Mouse (Mus musculus) thymus, postnatal 25 days (tissue): ENCODE results near the gene Ntf5.
"Not testable (repeated sequence)": the region's sequence is repeated elsewhere in the genome, so short reads cannot be mapped to it uniquely, and the experiment has no call there.

Source experiments
- DNase-seq: peaks from one replicate; pipeline ENCODE4 v3.0.0; 2022

Ntf5 gene

GRCm38 (mm10) chr7:45413113-45413863, at the start of gene Ntf5:
Gene Ntf5, plus strand, starts transcription at chr7:45413695.
- peak; percentile 29 for DNase-seq

- DNase-seq: no peak
Measured at GRCm38 (mm10) chr7:45363983-45364382, 49.5 kb upstream of the Ntf5 start.

DNA sequence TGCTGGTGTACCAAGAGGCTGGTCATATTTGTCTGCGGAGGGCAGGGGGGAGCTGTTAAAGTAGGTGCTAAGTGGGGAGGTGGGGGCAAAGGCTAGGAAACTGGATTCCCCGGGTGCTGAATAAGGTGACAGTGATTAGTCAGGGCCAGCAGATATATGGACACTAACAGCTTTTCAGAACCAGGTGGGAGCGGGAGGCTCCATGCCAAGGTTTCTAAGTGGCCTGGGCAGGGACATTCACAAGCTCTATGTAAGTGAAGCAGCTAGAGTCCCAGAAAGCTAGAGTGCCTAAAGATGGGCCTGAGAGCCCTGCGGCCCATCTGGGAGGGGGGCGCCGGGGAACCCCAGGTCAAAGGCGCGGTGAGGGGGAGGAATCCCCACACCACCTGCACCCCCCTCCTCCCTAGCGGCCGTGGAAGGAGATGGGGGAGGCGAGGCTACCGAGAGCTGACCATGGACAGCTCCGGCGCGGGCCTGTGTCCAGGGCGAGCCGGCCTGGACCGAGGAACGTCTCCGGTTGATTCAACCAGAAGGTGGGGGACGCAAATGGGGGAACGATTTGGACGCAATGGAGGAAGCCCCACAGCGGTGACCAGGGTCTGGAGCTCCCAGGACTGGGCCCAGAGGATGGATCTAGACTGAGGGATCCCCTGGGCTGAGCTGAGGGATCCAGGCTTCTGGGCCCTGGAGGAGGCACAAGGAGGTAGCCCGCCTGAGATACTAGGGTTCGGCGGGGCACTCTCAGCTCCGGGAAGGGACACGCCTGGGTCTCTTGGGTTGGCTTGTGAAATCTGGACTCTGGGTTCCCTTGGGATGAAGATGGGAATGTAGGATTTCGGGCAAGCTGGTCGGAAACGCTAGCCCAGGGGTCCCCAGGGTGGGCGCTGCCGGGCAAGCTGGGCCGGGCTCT, 47.5 kb upstream of the Ntf5 start:
- no peak for DNase-seq

- peak; percentile 11 for DNase-seq
Measured at GRCm38 (mm10) chr7:45366652-45367019, 46.9 kb upstream of the Ntf5 start, which contains the start of gene Ppfia3. Gene Ppfia3, minus strand, starts transcription at chr7:45367019.

DNA sequence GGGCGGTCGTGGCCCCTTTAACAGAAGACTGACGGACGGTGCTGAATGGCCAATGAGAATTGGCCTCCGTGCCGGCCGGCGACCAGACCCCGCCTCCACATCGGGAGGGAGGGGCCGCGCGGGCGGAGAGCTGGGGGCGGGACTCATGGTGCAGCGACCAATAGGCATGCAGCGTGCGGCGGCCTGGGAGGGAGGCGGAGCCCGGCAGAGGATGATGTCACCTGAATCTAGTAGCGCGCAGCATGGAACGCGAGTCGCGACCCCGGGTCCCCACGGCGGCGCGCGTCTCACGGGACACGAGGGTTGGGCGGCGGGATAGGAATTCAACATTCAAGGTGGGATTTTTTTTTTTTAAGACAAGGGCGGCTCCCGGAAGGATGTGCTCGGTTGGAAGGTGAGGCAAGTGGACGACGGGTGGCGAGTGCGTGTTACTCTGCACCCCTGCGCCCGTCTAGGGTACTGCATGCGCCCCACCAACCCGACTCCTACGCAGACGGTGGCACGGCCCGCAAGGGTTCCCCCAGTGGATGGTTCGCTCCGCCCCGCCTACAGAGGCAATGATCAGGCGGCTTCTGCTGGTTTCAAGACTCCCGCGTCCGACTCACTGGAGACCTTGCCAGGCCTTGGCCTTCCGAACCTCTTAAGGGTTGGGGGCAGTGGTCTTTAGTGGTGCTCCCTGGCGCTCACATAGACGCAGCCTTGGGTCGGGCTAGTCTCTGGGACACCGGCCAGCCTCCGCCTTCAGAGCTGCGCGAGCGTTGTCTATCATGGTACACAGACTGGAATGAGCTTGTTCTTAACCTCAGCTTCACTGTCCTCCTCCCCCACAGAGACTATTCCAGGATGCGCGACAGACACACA, 46.2 kb upstream of the Ntf5 start:
- DNase-seq: peak; percentile 98

DNA sequence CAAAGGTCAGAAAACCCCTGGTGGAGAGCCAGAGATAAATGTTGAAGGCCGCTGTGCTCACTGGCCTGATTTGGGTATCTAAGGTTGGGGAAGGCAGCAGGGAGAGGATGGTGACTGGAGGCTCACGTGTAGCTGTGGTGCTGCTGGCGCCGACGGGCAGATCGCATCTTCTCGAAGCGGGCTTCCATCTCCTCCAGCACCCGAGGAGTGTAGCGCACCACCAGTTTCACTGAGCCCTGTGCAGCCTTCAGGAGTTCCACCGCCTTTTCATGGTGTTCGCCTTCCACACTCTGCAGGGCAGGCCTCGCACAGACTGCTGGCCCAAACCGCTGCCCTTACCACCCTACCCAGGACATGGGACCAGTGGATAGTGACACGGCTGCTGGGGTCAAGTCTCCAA, 45.3 kb upstream of the Ntf5 start:
- DNase-seq: no peak

DNA sequence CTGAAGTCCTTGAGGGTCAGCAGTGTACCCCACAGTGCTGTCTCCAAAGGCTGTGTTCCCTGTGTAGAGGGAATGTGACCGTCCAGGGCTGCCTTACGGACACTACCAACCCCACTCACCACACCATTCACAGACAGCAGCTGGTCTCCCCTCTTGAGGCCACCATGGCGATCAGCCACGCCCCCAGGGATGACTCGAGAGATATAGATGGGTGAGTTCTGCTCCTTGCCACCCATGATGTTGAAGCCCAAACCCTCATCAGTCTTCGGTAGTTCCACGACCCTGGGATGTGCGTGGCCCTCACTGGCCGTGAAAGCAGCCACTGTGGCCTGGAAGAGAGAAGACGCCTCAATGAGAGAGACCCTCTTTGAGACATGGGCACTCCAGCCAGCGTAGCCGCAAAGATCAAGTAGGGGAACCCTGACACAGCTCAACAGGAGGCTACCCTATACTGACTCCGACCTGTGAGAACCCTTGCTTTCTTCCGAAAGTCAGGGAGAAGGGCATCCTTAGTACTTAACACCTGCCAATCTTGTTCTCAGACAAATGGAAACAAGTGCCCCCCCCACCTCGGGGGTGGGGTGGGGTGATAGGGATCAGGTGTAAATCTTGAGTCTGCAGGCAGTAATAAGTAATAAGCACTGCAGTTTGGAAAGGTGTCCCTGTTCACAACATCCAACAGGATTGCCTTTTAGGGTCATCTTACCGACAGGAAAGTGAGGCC, 44.3 kb upstream of the Ntf5 start:
- no peak for DNase-seq

DNA sequence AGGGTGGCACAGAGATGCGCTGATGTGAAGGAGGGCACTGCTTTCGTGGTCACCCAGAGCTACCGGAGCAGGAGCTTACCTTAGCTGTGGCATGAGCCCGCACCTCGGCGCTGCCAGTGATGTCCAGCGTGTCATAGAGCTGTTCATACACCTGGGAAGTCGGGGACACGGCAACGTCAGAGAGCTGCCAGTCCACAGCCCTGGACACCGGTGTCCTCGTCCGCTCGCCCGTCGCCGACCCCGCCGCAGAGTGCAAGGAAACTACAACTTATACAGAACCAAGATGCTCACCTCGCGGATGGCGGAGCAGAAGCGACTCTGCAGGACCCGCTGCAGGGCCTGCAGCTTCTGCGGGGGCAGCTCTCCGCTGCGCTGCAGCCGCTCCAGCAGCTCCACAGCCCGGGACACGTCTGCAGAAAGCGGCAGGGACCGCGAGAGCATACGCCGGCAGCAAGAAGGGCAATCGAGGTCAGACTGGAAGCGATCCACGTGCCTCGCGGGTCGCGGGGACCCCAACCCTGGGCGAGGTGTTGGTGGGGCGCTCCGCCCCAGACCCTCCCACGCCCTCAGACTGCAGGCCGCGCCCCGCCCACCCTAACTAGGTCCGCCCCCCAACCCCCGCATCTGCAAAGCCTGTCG, 43.5 kb upstream of the Ntf5 start:
- DNase-seq: no peak

DNA sequence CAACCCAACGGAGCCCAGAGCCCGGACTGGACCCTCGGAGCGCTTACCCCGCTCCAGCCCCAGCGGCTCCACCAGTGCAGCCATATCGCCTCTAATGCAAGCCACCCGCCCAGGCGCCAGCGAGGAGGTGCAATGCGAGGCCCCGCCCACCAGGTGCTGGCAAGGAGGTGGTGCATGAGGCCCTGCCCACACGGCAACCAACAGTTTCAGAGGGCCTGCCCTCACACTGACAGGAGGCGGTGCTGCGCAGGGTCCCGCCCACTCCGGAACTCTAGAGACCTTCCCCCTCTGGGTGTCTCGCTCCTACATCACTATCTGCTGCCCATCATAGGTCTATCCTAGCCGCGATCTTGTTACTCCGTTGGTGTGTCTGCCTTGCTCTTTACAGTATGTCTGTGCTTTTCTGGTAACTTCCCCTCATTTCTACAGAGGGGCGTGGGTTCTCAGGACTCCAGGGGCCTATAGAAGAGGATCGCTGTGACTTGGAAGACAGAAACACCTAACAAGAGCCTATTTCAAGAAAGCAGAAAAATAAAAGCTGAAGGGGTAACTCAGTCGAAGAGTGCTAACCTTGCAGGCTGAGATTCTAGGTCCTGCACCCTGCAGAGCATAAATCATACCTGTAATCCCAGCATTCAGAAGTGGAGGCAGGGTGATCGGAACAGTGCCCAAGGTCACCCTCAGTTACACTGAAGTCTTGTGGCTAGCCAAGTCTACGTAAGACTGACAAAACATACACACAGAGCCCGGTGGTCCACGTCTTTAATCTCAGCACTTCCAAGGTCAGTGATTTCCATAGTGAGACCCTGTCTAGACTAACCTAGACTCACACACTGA, 42.8 kb upstream of the Ntf5 start, which contains the start of gene Lin7b:
TSS of gene Lin7b (minus strand) at position 109 of the 837 bp plus-strand sequence.
- DNase-seq: peak; percentile 89

GRCm38 (mm10) chr7:45372371-45372770, 41.1 kb upstream of the Ntf5 start:
- DNase-seq: no peak

DNA sequence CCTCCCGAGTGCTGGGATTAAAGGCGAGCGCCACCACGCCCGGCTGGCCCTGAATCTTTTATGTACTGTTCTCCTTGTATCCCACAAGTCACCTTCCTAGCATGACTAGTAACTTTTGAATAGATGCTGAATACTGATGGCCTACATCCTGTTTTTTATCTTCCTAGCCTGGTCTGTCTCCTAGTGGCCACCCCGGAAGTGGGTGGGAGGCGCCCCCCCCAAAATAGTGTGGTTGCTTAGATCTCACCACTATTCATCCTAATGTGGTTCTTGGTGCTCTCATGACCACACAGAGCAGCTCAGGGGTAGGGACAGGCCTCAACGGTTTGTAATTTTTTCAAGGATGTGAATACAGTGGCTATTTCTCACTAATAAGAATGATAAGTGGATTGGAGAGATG, 38.9 kb upstream of the Ntf5 start:
- DNase-seq: no peak

DNA sequence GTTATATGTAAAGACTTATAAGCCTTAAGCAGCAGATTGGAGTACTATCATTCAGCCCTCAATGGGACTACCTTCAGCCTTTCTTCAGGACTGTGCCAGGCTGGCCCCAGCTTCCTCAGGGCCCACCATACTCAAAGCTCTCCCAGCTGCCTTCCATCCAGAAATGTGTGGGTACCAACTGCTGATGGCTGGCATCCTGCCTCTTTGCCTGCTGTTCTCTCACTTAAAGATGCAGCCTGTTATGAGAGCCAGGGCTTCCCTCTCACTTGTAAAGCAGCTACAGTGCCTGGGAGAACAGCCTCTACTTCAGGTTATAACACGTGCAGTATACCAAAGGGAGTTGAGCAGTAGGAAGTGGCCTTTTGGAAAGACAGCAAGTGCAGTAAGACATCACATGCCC, 37.4 kb upstream of the Ntf5 start:
- DNase-seq: no peak

- DNase-seq: no peak
Measured at GRCm38 (mm10) chr7:45386077-45386476, 27.4 kb upstream of the Ntf5 start.

DNA sequence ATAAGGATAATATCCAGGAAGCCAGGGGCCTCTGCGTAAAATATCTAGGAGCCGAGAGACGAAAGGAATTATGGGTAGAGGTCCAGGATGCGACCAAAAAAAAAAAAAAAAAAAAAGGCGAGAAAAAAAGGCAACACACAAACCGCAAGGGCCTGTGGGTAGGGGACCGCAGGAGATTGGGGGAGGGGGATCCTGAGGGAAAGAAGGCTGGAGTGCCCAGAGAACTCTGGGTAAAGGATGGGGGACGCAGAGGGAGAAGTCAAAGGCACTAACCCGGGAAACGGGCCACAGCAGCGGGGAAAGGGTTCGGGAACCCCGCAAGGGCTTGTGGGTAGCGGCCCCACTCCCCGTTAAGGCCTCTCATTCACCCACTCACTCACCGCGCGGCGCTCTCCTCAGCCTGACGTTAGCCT, 18.4 kb upstream of the Ntf5 start:
- DNase-seq: no peak

DNA sequence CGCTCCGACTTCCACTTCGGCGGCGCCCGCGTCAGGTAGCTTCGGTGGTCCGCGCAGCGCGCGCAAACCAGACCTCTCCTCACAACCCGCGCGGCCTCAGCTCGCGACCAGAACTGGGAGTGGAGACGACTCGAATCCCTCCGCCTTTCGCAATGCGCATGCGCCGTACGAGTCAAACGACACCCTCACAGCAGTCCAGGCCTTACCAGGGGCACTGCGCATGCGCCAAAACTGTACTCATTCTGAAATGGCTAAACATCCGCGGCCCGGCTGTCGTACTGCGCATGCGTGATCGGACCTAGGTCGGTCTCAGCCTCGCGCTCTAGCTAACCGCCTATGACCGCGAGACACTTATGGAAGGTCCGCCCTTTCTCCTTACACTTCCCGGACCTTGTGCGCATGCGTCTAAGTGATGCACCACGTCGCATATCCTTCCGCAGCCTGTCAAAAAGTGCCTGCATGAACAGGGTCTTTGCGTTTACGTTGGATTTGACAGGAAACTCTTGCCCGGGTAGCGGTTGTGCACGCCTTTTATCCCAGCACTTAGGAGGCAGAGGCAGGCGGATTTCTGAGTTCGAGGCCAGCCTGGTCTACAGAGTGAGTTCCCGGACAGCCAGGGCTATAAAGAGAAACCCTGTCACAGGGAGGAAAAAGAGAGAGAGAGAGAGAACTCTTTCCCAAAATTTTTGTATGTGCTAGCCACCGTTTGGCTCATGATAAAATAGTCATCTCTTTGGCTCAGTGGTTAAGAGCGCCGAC, 17.7 kb upstream of the Ntf5 start, which contains the start of gene Snrnp70:
TSS of gene Snrnp70 (minus strand) at position 165 of the 759 bp plus-strand sequence.
- DNase-seq: peak; percentile 100

DNA sequence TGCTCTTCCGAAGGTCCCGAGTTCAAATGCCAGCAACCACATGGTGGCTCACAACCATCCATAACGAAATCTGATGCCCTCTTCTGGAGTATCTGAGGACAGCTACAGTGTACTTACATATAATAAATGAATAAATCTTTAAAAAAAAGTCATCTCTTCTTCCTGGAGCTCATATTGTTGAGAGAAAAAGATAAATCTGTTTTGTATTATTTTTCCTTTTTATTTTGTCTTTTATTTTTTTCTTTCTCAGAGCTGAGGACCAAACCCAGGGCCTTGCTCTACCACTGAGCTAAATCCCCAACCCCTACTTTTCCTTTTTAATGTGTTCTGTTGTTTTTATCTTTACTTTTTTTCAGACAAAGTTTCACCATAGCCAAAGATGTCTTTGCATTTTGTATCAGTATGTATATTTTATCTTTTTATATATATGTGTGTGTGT, 17.1 kb upstream of the Ntf5 start:
- DNase-seq: not testable (repeated sequence)

DNA sequence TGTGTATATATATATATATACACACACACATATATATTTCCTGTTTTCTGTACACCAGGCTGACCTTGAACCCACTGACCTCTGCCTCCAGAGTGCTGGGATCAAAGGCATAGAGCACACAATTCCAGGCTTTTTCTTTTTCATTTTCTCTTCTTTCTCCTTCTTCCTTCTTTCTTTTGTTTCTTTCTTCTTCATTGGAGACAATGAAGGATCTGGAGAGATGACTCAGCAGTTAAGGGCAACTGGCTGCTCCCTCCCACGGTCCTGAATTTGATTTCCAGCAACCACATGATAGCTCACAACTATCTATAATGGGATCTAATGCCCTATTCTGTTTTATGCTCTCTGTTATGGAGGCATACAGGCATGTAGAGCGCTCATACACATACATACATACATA, 16.7 kb upstream of the Ntf5 start:
- DNase-seq: no peak

- no peak for DNase-seq
Measured at GRCm38 (mm10) chr7:45401521-45402085, 11.9 kb upstream of the Ntf5 start.

DNA sequence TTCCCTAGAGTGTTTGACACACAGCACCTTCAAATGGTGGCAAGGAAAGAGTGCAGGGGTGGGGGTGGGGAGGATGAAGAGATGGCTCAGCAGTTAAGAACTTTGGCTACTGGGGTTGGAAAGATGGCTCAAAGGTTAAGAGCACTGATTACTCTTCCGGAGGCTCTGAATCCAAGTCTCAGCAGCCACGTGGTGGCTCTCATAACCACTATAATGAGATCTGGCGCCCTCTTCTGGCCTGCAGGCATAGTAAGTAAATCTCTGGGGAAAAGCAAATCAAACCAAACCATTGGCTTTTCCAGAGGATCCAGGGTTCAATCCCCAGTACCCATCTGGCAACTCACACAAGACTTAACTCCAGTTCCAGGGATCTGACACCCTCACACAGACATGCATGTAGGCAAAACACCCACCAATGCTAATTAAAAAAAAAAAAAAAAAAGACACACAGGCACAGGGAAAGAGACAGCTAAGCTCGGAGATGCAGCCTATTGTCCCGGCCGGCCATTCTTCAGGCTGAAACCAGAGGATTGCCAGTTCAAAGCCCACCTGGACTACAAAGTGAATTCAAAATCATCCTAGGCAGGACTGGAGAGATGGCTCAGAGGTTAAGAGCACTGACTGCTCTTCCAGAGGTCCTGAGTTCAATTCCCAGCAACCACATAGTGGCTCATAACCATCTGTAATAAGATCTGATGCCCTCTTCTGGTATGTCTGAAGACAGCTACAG, 9.8 kb upstream of the Ntf5 start:
- peak; percentile 69 for DNase-seq
